Mouse (Mus musculus) layer of hippocampus, postnatal 25 days (tissue): ENCODE results near the gene Wipi1. TPM values are rescaled to one million over a fixed set of nuclear protein-coding genes. Genes with fewer than 3 reads are reported as not detected.

Experiments used
- DNase-seq, 2 experiments: peaks; one replicate each; pipeline ENCODE4 v3.0.0; 2022; ENCODE audit warnings: mixed read lengths in 2 of 2, low spot score in 1 of 2; ENCODE audit errors: extremely low spot score in 1 of 2
- total RNA-seq, 2 experiments: library from RNA; stranded (reverse); gene quantifications; 2 replicates each; pipeline ENCODE4 v1.2.3; 2021

Gene Wipi1
- total RNA-seq, 2 experiments from 2014 or later = 25.1 to 25.5 TPM

DNA sequence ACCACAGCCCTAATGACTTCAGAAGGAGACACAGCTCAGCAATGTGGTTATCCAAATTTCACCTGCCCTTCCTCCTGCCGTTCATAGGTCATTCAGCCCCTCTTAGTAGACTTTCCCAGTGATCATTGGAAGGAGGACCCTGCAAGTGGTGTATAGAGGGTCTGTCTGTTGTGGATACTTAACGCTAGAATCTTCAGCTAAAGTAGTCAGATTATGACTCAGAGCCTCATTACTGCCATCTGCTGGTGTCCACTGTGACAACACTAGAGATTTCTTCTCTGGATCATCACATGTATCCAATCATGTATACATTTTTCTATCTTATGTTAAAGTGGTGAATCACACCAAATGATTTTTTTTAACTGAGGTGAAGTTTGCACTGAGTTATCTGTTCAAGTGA, 9.4 kb upstream of the Wipi1 start:
- peak in 1 of 2 experiments; percentile 73 for DNase-seq

DNA sequence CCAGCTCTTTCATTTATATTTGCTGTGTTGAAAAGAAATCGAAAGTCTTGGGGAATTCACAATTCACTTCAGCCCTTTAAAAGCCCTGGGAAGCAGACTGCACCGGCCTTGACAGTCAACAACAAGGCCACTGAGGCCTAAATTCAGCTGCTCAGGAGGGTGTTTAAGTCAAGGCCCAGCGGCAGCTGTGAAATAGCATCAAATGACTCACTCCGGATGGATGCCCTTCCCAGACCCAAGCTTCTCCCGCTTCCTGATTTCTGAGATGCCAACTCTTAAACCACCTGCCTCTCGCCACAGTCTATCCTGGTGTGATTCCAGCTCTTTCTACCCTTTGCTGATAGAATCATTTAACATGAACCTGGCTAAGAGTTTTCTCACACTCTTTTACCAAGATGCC, 8.6 kb upstream of the Wipi1 start:
- no peak for DNase-seq

DNA sequence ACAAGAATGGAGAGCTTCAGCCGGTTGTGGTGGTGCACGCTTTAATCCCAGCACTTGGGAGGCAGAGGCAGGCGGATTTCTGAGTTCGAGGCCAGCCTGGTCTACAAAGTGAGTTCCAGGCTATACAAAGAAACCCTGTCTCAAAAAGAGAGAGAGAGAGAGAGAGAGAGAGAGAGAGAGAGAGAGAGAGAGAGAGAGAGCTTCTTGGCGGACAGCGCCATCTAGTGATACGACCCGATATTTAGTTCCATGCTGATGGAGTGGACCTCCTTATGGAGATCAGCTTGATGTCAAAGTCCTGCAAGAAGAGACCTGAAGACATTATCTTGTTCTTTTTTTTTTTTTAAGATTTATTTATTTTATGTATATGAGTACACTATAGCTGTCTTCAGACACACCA, 7.3 kb upstream of the Wipi1 start:
- DNase-seq = peak in 1 of 2 experiments; percentile 76

DNA sequence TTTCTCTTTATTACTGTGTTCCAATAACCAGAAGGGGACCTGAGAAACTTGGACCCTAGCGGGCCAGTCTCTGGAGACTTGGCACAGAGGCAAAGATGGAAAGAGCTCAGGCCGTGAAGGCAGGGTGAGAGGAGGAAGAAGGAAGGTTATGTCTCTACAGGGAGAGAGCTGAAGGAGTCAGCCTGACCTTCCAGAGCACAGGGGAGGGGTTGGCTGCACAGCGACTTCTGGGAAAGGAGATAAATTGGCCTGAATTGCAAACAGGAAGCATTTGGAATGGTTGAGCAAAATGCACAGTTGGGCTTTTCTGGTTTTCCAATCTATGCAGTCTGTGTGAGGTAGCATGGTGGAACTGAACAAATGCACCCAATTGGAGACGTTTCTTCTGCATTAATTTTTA, 5.0 kb upstream of the Wipi1 start:
- DNase-seq = no peak

DNA sequence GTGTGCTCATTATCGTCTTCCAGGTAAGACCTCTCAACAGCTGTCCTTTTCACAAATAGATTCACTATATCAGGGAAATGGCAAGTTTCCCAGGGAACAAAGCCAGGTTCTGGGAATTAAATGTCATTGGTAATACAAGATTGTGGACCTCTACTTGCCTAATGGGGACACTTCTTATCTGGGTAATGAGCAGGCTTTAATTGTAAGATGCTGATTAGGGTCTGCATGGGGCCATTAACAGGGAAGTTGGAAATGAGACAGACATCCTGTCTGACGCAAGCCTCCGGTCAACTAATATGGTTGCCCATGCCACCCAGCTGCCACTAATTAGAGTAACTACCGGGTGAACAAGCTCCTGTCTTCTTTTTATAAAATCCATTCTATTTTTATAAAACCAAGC, 4.6 kb upstream of the Wipi1 start:
- DNase-seq = no peak

DNA sequence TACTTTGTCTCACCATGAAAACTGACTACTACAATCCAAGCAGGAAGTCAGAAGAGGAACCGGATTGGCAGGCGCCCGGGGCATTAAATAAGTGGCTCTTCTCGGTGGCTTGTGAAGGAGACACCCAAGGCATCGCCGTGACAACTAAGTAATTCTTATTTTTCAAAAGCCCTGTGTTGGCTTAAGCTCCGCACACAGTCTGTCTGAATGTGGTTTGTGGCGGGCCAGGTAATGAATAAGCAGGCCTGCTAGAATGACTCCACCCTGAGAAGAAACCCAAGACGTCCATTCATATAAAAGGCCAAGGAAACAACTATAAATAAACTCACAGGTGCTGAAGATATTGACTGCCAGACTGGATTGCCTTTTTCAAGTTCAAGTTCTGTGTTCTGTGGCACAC, 3.5 kb upstream of the Wipi1 start:
- DNase-seq = no peak

DNA sequence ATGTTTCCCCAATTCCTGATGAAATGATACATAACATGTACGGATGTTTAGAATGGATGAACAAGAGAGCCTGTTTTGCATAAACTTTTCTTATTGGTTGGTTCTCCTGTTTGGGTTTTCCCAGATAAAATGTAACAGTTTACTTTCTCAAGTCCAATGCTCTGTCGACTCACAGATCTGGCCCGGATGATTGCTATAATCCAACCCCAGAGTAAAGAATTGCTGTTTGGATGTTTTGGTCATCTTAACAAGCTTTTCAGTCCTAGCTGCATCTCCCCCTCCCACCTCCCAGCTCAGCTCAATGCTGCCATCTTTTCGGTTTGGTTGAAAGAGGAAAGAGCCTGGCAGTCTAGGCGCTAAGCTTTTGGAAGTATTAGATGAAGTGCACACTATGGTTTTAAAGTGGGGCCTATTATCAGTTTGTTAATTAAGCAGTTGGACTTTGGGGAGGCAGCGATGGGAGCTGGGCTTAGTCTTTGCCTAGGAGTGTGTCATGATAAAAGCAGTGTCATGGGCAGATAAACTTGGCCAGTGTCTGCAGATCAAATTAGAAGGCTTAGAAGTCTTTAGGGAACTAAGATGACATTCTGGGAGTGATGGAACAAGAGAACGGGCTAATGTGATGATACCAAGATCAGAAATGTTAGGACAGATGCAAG, 1.2 kb upstream of the Wipi1 start:
- no peak for DNase-seq

DNA sequence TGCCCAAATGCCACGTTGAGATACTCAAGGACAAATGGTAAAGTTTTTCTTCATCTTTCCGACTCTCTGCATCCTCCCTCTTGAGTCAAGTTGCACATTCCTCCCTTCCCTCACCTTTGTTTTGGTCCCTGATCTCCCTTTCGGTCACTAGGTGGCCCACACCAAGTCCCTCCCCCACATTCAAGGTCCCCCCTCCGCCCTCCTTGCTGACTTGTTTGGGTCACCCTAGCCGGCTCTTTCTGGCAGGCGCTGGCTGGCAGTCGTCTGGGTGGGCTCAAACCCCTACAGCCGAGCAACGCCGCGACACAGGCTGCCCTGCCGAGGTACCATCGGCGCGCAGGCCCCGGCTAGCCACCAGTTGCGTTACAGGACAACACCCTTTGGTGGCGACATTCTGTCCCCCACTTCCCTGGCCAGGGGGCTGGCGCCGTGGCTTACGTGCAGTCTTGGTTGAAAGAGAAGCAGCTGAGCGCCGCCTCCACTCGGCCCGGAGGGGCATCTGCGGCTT, 918 bp downstream of the Wipi1 start:
- DNase-seq = no peak

DNA sequence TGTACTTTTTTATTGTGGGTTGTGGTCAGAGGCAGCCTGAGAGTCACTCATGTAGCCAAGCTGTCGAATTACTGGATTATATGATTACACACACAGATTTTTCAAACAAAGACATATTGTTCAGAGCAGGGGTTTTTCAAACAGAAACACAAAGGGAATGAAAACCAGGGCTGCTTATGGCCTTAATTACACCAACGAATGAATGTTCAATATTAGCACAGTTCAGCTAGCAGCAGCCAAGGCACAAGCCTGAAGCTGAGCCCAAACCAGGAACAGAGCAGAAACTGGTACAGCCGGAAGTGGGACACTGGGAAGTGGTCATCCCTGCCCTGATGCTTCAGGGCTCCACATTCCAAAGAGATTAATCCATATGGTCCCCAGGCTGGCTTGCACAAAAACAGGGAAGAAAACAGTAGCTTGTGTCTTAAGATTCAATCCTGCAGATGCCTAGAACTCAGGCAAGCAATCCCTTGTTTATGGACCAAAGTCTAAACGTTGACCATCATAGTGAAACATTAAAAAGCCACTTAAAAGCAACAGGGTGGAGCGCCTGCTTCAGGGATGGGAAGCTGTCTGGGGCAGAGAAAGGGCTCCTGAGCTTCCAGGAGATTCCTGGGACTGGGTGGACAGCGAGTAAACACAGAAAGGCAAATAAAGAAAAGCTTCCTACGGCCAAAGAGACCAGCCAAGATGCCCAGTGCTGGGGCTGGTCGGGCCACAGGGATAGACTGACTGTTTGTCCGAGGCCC, 1.5 kb downstream of the Wipi1 start:
- DNase-seq = no peak

DNA sequence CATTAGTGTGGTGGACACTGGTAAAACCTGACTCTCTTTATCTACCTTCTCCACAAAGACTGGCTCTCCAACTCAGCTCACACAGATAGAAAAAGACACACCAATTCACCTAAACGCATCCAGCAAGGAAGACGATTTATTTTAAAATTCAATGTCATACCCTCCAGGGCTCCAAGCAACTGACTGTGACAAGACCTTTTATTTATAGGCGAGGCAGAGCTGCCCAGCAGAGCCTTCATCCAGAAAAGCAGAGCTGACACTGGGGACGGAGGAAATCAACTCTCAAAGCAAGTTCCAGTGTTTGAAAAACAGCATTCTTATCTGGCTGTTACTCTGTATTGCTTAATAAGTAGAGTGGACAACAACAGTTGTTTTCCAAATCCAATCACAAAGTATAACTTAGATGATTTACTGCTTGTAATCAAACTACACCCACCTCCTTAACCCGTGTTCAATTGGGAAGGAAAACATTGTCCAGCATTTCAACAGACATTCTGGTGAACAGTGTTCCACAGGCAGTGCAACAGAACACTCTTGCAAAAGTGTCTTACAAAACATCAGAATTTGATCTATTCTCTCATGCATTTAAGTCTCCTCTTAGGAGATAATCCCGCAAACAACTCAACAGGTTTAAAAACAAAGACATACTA, 2.7 kb downstream of the Wipi1 start:
- no peak for DNase-seq

DNA sequence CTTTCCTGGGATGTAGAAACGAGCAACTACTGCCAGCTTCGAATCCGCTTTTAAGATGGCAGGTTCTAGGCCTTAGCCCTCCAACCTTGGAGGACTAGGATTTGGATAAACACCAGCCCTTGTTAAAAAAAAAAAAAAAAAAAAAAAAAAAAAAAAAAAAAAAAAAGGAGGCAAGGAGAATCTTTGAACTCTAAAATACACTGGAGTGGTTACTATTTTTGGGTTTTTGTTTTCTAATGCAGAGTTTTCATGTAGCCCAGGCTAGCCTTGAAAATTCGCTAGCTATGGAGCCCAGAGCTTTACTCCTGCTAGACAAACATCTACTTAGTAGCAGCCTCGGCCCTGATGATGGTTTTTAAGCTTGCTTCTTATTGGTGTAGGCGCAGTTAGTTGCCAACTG, 4.2 kb downstream of the Wipi1 start:
- DNase-seq = no peak

DNA sequence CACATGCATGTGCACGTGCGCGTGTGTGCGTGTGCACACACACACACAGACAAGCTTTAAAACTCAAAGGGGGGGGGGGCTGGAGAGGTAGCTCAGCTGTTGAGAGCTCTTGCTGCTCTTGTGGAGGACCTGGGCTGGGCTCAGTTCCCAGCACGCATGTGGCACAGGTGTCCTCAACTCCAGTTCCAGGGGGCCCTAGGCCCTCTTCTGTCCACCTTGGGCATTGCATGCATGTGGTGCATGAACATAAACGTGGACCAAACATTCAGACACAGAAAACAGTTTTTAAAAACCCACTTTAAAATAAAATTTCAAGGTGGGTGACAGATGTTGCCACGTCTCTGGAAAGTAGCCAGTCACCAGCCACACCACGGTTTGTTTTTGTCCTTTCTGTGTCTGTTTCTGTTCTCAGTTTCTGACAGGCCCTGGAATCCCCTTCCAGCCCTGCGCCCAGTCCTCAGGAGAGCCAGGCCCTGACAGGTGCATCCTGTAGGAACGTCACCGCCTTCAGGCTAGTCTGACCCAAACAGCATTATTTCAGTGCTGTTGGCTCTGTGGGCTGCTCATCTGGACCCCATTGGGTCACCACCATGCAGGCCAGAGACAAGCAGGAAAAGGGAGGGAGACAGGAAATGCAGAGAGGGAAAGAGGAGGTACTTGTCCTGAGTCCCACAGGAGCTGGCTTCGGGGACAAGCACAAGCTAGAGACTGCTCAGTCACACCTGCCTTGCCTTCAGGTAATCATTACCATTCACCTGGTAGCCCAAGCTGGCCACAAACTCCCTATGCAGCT, 12.8 kb downstream of the Wipi1 start:
- DNase-seq = no peak

DNA sequence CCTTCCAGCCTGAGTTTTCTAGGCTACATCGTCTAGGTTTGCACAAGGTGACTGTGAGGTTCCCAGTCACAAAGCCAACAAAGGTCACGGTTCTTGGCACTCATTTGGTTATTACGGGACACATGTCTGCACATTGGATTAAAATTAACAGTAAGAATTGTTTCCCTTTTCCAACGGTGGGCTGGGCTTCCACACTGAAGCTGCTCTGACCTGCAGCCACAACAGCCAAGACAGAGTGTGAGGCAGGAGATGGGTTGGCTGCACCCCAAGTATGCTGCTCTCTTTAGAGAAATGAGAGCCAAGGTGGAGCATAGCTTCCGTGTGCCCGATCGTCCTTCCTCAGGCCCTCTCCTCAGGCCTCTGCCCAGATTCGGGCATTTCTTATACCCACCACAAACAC, 17.0 kb downstream of the Wipi1 start:
- no peak for DNase-seq

DNA sequence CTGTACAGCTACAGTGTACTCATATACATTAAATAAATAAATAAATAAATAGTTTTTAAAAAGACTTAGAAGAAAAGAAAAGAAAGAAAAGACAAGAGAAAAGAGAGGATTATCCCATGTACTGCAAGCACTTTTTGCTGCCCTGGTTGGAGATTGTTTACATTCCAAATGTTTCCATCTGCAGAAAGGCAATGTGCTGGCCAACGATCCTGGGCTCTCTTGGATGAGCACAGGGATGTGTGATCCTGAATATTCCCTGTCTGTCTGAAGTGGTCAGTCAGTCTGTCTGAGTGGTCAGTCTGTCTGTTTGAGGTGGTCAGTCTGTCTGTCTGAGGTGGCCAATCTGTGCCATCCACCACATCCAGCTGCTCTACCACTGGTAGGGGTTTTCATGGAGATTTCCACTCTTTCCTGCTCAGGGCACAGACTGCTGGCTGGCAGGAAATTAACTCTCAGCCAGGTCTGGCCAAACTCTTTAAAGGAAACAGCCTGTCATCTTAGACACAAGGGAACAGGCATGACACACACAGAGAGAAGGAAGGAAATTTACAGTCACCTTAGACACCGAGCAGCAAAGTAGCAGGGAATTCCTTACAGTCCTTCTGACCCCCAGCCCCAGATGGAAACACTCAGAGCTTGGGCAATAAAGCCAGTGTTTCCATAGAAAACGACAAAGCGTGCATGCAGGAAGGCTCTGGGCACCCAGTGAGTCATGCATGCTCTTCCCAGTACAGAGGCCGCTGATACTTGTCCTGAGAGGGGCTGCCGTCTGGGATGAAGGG, 18.4 kb downstream of the Wipi1 start:
- DNase-seq = no peak

DNA sequence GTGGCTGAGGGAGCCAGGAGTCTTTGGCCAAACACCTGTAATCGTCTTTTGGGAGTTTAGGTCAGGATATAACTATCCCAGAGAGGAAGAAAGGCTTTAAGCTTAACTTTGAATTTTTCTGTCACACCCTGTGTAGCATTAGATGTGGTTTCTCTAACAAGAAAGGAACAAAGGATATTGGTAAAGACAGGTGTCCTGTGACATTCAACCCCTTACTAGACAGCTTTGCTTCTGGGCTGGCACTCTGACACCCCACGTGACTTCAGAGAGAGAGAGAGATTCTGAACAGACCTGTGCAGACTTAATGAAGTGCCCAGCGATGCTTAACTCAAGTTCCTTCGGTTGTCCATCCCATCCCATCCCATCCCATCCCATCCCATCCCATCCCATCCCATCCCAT, 20.3 kb downstream of the Wipi1 start:
- DNase-seq = no peak

DNA sequence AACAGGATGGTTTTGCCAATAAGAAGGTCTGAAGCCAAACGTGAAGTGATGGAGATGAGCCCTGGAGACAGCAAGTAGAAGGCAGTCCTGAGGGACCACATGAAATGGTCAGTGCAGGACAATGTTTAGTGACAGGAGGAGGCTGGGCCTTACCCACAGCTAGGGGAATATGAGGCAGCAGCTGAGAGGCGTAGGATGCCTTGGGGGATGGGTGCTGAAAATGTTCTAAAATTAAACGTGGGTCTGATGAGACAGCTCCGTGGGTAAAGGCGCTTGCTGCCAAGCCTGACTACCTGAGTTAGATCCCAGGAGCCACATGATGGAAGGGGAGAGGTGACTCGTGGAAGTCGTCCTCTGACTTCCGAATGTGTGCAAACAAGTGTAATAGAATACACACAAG, 21.8 kb downstream of the Wipi1 start:
- peak in 1 of 2 experiments; percentile 19 for DNase-seq

DNA sequence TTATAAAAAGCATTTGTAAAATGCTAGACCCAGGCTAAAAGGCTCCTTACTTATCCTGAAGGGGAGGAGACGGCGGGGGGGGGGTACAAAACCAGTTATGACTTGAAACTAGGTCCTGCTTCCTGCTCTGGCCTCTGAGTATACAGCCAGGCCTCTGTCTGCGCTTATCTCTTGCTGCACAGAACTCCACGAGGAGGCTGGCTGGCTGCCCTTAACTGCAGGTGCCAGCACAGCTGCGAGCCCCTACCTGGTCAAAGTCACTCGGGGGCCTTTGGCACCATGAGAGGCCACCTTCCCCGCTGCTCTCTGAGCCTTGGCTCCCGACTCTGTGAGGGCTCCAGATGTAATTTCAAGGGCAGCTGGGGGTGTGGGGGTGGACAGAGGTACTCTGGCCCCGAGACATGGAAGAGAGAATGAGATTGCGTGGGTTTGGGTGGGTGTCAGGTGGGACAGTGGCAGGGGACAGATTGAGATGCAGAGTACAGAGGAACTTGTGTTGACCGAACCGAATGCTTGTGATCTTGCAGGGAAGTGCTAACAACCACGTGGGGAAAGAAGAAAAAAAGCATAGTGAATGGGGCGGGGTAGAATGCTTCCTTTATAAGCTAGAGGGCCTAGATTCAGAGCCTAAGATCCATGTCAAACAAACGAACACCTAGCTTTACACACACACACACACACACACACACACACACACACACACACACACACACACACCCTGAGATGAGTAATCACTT, 24.0 kb downstream of the Wipi1 start:
- no peak for DNase-seq

DNA sequence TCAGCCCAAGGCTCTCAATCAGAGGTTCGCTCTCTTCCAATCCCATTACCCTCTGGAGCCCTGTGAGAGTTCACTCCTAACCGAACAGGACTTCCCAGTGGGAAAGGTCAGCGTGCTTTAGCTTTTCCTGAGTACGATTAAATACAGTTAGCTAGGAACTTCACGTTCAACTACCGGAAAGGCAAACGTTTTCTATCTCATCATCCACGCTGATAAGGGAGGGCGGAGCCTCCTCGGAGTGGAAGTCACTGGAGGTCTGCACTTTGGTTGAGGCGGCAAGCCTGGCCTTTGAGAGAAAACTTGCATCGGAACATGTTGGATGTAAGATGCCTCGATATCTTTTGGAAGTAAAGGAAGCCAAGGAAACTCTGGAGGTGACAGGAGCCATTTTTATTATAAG, 24.7 kb downstream of the Wipi1 start:
- DNase-seq = no peak

DNA sequence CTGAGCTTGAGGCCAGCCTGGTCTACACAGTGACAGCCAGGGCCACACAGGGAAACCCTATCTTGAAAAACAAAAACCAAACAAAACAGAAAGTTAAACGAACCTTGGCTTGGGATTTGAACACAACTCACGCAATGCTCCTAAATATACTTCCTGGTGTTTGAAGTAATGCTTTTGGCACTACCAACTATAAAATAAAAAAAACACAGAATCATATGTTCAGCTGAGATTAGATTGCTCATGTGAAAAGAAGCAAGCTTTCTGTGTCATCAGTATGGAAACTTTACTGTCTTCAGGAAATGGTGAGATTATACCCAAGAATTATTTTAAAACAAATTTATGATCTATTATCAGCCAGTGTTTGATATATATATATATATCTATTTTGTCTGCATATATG, 25.3 kb downstream of the Wipi1 start:
- no peak for DNase-seq
